Mouse (Mus musculus) hindlimb bud, embryonic 11.5 days (tissue): ENCODE data around the gene Olfr160.
A peak's percentile ranks its signal among the peaks of the same experiment; 100 is the strongest.

ENCODE experiments used
- DNase-seq: peaks from one replicate; pipeline ENCODE4 v3.0.0-alpha.2; 2012; ENCODE audit warnings: low read depth, low spot score; ENCODE audit errors: extremely low spot score

The Olfr160 gene

DNA sequence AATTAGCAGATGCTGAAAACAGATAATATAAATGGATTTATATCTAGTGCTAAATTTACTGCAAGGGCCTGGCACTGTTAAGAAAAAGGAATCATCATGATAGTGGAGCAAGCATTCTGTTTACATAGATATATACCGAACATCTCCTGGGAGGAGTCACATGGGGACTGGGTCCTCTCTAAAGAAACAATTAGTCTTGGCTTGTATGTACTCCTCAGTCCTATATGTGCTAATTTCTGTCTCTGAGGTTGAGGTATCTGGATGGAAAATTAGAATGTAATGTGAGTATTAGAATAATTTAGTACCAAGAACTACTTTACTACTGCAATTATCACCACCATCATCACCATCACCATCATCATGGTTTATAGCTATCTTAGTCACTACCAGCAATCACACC is at the start of gene Olfr160:
Gene Olfr160, minus strand, starts transcription at position 101 of the 400 bp plus-strand sequence.
- no peak for DNase-seq

DNA sequence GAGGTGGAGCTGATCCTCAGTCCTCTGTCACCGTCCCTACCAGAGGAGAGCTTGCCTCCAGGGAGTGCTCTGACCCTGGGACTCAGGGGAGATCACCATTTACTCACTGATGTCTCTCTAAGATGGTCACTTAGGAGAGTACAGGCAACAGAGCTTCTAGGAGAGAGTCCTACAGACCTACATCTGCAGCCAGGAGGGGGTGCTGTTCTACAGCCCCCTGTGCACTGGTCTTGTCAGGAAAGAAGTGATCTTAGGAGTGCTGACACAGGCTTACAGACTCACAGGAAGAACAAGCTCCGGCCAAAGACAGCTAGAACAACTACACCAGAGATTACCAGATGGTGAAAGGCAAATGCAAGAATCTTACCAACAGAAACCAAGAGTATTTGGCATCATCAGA is 46.5 kb upstream of the Olfr160 start:
- no peak for DNase-seq

DNA sequence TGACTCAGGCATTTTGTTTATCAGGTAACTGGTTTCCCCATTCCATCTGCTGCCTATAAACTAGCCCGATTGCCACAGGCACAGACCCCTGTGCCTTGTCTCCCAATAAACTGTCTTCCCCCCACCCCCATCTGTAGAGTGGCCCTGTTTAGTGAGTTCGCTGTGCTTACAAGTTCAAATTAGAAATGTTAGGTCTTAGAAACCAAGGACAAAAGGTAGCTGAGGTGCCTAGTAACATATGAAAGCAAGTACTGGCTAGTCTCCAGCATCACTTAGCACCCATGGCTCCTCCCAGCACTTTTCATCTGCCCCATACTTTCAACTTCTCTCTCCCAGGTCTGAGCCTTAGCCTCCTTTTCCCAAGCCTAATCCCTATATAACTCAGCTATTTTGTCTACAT is 45.7 kb upstream of the Olfr160 start:
- DNase-seq = no peak

DNA sequence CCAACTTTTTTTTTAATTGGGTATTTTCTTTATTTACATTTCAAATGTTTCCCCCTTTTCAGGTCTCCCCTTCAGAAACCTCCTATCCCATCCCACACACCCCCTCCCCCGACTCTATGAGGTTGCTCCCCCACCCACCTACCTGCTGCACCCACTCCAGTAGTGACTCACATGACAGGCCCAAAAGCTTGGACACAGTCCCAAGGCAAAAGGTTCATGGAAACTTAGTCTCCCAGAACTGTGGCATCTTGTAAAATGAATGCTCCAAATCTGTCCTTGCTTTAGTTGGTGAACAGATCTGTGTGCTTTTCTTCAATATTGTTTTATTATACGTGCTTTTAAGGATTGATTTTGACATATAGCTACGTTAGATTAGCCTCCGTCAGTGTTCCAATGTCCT is 36.0 kb upstream of the Olfr160 start:
- DNase-seq = no peak

DNA sequence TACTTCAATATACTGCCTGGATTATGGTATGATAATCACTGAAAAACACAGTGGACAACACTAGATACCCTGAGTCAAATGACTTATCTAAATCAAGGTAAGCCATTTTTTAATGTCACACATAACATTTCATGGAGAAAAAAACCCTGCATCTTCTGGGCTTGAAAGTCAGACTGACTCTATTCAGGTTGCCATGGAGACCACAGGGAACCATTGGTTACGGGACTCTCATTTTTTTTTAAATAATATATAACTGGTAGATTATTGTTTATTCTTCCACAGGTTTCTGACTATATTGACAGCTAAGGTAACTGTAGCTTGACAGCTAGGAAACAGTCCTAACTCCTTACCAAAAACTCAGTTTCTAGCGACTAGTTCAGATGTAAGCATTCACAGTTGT is 35.4 kb upstream of the Olfr160 start:
- DNase-seq = no peak

DNA sequence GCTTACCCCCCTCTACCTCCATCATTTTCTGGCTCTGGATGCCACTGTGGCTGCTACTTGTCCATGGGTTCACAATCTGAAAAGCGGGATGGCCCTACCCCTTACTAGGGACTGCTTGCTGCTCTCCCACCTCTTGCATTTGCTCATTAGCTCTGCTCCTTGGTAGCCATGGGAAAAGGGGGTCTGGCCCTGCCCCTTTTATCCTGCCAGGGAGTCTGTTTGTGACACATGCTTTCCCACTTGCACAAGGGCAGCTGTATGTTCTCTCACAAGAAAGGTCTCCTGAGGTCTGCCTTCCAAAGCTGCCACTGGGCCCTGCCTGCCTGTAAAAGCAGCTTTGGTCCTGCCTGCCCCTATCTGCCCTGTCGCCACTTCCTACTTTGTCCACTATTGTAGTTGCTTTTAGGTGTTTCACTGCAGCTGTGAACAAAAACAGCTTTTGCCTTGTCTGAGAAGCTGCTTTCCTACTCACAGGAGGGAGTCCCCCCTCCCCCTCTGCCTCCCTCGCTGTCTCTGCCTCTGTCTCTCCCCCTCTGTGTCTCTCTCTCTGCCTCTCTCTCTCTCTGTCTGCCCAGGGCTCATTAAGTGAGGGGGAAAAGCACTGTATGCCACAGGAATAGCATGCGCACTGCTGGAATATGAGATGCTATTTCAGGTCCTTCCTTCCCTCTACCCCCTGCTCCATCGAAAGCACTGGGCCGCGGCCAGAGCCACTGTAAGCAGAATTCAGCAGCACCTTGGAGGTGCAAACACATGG is 34.4 kb upstream of the Olfr160 start:
- DNase-seq = no peak

DNA sequence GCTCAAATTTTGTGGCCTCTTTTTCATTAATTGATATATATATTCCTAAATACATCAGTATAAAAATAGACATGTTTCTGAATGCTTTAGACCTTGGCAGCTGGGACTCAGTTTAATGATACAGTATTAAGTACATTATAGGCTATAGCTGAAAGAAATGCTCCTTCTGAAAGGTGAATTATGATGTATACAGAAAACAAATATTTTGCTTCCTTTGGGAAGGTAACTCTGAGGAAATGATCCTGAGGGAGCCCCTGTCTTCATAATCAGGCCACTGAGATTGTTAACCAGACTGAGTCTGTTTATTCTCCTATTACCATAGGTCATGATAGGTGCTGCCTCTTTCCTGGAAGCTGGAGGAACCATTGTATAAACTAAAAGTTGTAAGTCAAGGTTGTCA is 28.8 kb upstream of the Olfr160 start, which contains the start of gene Olfr874:
Gene Olfr874, plus strand, starts transcription at position 301 of the 400 bp plus-strand sequence.
- no peak for DNase-seq

DNA sequence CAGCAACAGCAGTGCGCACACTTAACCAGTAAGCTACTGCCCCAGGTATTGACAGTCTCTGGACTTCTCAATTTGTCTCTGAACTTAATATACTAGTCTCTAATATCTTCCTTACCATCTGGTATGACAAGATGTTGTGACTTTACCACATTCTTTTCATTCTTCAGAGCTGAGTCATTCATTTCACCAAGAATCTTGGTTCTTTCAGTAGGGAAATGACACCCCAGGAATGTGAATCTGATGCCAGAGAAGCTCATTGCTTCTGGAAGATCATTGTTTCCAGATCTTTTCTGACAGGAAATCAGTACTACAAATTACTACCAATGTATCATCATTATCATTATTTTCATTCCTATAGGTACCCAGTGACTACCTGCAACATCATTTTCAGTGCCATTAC is 18.3 kb upstream of the Olfr160 start:
- DNase-seq = no peak

DNA sequence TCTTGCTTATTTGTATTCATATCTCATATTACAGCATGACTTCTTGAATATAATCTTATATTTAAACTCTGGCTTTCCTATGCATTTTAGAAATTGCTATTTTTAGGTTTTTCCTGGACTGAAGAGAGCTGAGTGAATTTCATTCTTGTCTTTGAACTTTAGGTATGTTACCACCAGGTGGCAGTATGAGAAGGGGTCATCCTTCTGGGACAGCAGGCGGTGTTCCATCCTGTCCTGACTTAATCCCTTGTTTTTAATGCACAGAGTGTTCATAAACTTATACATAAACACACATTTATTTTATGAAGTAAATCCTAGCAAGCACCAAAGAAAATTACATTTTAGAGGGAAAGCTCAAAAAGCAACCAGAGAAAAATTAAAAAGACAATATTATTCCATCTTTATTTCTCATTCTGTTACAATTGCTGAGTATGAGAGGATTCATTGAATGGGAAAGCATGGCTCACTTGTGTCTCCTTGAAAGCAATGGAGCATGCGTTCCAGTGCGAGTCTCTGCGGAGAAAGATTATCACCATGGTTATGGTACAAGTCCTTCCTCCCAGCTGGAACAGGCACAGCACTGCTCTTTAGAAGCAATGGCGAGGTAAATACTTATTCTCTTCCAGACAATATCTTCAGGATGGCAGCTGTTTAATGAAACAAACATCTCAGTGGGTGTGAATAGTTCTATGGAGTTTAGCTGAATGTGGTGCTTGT is 25.9 kb downstream of the Olfr160 start:
- DNase-seq = peak; percentile 18

DNA sequence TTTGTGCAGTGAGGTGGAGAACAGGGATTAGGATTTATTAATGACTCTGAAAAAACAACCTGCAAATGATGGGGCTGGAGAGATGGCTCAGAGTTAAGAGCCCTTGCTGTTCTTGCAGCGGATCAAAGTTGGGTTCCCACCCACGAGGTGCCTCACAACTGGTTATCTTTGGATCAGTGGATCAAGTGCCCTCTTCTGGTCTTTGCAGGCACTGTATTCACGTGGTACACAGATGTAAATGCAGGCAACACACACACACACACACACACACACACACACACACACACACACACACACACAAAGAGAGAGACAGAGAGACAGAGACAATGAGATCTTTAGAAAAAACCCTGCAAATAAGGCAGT is 28.1 kb downstream of the Olfr160 start:
- no peak for DNase-seq

DNA sequence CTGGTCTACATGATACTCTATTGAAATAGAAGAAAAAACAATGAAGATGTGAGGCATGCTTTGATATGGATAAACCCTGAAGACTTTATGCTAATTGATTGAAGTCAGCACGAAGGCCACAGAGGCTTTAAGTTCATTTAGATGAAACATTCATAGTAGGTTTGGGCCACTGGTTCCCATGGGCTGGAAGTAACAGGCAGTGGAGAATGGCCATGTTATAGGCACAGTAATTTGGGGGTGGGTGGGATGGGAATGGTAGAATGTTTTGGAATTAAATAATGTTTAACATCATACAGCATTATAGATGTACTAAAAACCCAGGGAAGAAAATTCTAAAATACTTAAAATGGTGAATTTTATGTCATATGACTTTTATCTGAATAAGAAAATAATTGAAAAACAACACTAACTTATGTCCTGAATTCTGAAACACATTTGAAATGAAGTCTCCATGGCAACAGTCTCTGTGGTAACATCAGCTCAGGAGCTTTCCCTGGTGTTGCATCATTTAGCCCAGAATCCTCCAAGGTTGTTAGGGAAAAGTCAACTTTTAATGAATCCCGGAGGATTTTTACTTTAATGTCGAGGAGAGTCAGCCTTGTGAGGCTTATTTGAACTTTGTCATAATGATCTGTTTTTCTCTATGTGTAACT is 28.6 kb downstream of the Olfr160 start:
- DNase-seq = no peak

DNA sequence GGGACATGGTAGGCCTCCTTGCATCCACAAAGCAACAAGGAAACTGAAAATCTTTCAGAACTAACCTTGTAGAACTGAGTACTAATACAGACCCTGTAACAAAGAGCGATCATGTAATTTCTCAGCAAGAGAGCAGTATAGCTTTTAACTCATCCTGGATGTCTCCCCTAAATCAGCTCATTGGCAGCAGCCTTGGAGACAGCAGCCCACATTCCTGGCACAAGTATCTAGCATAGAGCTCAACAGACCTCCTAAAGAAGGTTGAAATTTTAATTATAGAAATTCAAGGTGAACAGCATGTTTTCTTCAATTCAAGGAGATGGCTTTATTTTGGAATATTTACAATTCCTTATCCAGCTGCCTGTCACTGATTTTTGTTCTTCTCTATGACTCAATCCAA is 34.9 kb downstream of the Olfr160 start:
- no peak for DNase-seq

DNA sequence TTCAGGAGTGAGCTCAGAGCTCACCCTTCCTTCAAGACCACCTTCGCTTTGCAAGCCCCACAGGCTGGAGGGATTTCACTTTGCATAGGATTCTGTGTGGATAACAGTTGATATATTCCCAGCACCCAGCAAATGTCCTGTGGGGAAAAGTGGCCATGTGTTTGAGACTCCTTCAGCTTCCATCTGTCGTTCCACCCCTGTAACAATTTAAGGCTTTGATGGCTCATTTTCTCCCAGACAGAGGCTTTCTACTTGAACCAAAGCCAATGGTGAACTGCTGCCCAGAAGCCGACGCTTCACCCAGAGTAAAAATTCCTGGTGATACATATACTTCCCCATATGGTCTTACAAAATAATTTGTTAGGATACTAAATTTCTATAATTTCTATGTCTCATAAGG is 40.8 kb downstream of the Olfr160 start:
- DNase-seq = no peak

DNA sequence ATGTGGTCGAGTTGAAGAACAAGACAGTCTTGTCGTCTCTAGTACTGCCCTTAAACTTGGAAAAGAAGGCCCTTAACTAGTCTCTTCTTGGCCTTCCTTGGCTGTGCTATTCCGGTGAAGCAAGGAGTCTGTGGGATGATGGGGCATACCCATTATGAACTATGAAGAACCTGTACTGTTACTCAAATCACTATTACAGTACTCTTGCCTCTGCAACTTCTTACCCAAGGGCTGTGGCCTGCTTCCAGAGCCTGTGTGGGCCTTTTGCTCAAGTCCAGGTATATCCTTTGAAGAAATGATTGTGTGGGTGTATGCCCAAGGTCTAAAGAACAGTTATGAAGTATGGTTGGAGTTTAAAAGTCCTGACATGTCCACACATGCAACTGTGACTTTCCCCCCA is 45.8 kb downstream of the Olfr160 start:
- no peak for DNase-seq

DNA sequence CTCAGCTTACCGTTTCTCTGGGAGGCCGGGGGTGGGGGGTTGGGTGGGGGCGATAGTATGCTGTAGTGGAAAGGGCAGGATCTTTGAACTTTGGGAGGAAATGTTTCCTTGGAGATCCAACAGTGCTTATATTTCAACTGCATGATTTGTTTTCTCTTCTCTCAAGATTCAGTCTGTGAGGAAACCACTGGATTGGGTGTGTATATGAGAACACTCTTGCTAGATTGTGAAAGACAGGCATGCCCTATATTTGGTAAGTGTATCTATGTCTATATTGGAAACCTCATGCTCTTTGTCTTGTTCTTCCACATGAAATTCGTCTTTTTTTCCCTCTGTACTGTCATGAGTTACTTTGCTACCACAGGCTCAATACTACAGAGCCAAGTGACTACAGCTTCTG is 46.4 kb downstream of the Olfr160 start:
- no peak for DNase-seq

DNA sequence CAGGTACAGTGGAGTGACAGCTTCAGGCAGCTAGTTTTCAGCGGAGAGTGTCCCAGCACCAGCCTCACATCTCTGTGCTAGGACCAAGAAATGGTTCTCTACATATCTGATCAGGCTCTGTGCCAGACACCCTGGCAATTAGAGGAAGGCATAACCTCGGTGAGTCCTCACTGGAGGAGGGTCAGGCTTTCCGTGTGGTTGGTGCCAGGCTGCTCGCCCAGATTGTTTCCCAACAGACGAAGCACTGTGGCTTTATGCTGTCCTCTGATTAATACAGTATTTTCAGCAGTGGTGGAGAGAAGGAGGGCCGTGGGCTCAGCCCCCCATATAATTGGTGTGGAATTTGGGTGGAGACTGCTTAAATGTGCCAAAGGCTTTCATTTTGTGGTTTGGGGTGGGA is 46.9 kb downstream of the Olfr160 start, which contains the start of gene Panx3:
Gene Panx3, minus strand, starts transcription at position 121 of the 400 bp plus-strand sequence.
- DNase-seq = no peak

DNA sequence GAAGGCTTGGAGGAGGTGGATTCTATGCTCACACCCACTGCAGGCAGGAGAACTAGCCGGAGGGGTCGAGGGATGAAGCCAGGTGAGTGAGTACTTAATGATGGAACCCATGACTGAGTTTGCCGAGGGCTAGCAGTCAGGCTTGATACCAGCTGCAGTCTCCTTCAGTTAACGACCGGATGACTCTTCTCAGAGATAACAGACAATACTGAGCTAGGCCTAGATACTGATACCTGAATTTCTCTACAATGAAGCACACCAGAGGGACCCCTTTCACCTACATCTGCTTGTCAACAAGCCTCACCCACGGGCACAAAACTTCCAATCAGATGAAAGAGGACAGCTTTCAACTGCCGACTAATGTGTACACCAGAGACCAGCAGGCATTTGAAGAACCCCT is 50.0 kb downstream of the Olfr160 start:
- DNase-seq = no peak

DNA sequence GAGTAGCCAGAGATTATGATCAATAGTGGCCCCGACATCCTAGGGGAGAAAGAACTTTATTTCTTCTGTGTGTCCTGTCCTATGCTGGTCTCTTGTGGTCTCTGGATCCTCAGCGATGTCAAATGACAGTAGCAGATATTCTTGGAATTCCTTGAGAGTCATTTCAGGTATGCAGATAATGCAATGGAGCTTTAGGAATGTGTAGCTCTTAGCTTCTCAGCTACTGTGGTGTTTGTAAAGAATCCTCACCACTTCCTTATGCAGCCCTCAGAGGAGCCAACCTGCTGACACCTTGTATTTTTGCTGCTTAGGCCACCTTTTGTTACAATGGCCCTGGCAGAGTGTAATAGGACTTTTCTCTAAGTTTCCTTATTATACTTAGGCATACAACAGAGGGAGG is 51.4 kb downstream of the Olfr160 start:
- DNase-seq = no peak

DNA sequence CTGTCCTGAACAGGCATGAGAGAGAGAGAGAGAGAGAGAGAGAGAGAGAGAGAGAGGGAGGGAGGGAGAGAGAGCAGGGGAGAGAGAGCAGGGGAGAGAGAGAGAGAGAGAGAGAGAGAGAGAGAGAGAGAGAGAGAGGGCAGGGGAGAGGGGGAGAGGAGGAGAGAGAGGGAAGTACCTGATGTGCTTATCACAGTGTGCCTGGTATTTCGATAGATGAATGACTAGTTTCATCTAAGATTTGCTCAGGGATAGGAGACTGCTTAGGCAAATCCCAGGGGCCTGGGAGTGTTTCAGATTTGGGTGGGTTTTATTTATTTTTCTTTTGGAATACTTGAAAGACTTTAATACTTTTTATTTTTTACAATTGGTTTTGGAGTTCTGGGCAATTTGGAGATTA is 52.8 kb downstream of the Olfr160 start:
- no peak for DNase-seq

DNA sequence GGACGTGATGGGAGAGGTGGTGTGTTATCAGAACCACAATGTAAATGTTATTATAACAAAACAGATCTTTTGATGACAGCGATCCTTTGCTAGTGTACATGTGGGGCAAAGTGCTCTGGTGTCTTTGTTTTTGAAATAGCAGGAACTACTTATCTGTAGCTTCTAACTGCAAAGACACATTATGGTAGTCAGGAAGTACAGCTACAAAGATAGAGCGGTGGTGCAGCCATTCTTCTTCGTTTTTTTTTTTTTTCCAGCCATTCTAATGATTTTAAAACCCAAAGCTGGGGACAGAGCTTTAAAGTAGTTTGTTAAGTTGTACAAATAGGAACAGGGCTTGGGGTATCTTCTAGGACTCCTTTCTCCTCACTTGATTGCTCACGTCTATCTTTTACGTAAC is 56.6 kb downstream of the Olfr160 start:
- no peak for DNase-seq
